Mouse (Mus musculus): Measurements from ENCODE around the gene Klf1.

Gene Klf1

DNA sequence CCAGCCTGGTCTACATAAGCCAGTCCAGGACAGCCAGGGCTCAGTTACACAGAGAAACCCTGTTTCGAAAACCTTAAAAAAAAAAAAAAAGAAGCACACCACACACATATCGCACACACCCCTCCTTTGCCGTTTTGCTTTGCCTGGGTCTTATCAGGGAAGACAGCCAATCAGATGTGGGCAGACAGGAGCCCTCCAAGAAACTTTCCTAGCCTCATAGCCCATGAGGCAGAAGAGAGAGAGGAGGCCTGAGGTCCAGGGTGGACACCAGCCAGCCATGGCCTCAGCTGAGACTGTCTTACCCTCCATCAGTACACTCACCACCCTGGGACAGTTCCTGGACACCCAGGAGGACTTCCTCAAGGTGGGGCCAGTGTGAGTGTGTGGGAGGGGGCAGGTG is at the start of gene Klf1:
Klf1 (plus strand) TSS at position 177 of the 400 bp plus-strand sequence.
- DNase-seq (ENCODE audit: low read depth, low spot score): no peak

DNA sequence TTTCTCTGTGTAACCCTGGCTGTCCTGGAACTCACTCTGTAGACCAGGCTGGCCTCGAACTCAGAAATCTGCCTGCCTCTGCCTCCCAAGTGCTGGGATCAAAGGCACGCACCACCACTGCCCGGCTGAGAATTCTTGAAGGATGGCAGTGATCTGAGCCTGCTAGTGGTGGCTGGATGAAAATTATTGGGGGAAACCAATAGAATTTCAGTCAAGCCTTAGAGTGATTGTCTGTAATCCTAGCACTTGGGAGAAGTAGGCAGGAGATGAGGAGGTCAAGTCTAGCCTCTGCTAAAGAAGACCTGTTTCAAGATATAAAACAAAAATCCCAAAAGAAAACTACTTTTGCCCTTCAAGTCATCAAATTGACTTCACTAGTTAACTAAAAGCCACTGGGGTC is 45.3 kb upstream of the Klf1 start:
- DNase-seq (ENCODE audit: low read depth, low spot score): no peak

DNA sequence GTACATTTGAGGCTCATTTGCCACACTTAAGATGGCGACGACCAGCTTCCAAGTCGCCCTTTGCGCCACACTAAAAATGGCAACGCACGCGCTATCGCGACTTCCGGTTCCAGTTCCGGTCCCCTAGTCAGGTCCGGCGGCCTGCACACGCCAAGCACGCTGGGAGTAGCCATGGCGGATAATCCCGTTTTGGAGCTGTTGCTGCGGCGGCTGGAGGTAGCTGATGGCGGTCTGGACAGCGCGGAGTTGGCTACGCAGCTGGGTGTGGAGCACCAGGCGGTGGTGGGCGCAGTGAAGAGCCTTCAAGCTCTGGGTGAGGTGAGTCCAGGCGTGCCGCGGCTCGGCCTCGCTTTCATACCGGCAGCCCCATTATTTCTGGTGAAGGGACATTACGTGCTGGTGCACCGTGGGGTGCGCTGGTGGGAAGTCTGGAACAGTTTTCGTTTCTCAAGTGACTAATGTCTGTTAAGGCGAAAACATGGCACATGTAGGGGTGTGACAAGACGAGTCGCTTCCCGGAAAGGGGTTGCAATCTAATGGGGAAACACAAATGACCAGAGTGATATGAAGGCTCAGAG is 44.8 kb upstream of the Klf1 start, which contains the start of gene Farsa:
Farsa (plus strand) TSS at position 126 of the 578 bp plus-strand sequence.
- peak; percentile 96 for DNase-seq (ENCODE audit: low read depth, low spot score)

DNA sequence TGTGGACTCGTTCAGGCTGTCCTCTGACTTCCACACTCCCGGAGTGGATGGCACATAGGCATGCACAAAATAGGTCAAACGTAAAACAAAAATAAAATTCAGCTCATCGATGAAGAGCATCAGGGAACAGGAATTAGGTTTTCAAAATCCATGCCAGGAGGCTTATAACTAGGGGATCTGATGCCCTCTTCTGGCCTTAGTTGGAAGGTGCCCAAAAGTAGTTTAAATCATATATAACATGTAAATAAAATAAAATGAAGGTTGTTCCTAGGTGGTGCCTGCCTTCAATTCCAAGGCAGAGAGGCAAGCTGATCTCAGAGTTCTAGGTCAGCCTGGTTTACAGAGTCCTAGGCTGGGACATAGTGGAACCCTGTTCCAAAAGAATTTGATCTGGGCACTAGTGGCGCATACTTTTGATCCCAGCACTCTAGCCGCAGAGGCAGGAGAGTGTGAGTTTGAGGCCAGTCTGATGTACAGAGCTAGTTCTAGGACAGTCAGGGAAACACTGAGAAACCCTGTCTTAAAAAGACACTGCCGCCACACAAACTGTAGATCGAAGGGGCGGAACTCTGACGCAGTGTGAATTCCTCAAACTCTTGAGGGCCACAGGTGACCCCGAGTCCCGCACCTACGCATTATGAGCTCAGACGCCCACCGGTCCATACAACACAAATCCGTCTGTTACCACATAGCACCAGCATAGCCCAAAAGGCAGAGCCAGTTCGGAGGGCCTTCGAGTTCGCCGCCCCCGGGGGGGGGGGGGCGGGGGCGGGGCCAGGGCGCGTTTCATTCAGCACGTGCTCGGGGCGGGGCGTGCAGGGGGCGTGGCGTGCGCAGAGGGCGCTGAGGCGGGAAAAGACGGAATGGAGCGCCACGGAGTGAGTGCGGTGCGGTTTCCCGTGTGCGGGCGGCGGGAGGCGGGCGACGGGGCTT is 30.1 kb upstream of the Klf1 start, which contains the start of gene Syce2:
Syce2 (plus strand) TSS at position 736 of the 933 bp plus-strand sequence.
- no peak for DNase-seq (ENCODE audit: low read depth, low spot score)

DNA sequence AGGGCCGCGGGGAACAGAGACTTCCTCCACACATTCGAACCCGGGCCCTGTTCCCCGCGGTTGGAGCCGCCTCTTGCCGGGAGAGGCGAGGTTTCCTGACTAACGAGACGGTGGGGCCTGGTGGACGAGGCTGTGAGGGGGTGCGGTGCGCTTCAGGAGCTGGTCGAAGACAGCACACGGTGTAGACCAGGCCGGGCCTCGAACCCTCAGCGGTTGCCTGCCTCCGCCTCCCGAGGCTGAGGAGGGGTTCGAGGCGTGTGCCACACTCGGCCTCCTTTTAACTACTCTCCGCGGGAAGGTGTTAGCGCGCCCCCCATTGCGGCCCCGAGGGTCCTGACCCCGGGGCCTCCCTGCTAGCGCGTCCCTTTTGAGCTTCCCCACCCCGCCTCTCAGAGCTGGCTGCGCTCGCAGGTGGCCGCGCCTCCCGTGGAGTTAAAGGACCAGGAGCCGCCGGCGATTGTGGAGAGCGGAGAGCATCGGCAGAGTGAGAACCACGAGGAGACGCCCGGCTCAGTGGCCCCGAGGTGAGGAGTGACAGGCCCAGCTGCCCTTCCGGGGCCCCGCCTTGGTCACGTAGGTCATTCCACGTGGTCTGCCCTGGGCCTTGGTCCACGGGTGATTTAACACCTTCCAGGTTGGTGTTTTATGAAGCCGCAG is 29.3 kb upstream of the Klf1 start:
- DNase-seq (ENCODE audit: low read depth, low spot score): no peak

DNA sequence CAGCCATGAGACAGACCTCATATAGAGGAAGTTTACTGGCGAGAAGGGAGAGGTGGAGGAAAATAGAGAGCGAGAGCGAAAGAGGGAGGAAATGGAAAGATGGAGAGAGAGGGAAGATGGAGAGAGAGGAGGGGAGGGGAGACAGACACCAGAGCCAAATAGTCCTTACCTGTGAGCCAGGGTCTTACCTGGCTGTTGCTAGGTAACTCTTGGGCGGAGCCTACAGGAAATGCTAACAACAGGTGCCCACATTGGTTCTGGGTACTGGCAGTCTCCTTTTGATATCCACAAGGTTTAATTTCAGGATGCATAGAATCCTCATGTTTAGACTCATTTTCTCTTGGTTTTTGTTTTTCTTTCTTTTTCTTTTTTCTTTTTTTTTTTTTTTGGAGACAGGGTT is 28.7 kb upstream of the Klf1 start:
- no peak for DNase-seq (ENCODE audit: low read depth, low spot score)

DNA sequence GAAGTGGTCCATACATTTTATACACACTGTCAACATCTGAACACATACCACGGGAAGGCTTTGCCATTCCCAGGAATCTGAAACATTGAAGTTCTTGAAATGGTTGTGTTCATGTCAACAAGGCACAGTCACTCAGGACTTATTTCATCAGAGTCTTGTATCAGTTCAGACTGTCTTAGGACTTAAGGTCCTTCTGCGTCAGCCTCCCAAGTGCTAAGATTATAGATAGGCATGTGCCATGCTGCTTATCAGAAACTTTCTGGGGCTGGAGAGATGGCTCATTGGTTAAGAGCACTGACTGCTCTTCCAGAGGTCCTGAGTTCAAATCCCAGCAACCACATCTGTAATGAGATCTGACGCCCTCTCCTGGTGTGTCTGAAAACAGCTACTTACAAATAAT is 27.4 kb upstream of the Klf1 start:
- DNase-seq (ENCODE audit: low read depth, low spot score): no peak

DNA sequence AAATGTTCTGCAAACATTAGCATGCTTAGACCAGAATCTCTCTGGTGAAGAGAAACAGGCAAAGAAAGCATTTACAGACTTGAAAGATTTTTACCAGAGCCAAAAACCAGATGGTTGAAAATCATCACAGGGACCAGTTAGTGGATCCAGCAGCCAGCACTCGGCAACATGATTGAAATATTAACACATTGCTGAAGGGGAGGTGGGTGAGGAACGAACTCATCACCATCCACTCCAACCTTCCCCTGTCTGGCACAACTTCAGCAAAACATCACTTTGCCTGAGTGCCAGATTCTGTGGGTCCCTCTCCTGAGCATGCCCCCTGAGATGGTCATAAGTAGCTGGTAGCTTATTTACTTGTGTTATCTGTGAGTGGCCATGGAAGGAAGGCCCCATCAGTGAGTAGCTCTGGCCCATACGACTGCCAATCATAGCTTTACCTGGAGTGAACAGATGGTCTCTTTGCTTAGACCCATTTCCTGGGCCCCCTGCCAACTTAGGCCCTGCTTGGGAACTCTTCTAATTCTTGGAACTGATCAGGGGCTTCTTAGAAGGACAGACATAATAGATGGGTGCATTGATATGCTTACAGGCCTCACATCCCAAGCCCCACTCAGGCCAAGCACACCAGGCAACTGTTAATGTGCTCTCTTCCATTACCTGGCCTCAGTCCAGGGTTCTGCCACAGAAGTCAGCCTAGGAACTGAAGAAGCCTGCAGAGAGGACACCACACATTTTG is 24.3 kb upstream of the Klf1 start:
- no peak for DNase-seq (ENCODE audit: low read depth, low spot score)

DNA sequence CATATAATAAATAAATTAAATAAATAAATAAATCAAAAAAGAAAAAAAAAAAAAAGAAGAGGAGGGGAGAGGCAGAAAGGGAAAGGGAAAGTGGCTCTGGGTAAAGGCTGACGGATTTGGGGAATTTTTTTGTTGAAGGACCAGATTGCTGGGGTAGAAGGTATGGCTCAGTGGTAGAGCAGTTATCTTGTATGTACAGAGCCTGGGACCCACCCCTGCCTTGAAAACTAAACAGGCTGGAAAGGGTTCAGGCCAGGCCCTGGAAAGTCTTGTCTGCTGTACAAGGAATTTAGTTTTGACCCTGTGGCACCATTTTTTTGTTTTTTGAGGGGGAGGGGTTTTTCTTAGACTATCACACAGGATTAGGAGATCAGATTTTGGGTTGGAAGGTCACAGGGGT is 22.8 kb upstream of the Klf1 start:
- no peak for DNase-seq (ENCODE audit: low read depth, low spot score)

DNA sequence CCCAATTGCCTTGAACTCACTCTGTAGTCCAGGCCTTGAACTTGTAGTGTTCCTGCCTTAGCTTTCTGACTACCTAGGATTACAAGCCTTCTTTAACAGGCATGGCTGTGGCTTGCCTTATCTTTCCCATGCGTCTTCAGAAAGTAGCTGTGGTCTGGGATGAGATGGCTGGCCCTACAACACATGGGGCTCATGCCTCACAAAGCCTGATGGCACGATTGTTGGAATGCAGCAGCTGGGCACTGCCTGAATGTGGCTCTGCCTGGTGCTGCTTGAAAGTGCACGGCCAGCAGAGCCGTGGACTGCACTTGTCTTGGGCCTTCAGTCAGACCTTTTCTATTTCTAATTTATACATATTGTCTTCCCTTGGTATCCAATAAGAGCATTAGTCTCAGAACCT is 17.0 kb upstream of the Klf1 start:
- no peak for DNase-seq (ENCODE audit: low read depth, low spot score)

DNA sequence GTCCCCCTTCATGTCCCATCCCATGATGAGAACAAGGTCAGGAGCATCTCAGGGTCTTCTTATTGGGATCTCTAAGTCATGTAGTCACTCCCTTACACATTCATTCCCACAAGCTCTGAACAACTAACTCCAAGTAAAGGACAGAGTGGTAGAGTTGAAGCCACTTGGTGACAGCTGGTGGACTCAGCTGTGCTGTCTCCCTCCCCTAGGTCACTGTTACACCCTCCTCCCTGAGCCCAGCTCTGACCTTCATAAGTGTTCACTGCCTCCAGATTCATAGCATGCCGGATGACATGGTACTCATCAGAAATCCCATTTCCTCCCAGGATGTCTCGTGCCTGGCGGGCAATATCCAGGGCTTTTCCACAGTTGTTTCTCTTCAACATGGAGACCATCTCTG is 13.4 kb upstream of the Klf1 start:
- DNase-seq (ENCODE audit: low read depth, low spot score): no peak

DNA sequence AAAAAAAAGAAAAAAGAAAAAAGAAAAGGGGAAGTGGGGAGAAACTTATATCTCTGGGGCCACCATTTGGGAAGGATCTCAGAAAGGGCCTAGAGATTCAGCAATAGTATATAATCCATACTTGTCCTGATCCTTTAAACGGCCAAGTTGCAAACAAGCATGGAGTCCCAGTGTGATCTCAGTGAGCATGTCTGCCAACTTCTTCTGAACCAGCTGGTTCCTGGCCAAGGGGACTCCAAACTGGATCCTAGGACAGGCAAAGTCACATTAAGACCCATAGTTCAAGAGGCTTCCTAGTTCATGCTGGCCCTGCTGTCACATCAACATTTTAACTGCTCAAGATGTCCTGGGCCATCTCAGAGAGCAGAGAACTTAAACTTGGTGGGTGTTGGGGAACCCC is 12.6 kb upstream of the Klf1 start:
- no peak for DNase-seq (ENCODE audit: low read depth, low spot score)

DNA sequence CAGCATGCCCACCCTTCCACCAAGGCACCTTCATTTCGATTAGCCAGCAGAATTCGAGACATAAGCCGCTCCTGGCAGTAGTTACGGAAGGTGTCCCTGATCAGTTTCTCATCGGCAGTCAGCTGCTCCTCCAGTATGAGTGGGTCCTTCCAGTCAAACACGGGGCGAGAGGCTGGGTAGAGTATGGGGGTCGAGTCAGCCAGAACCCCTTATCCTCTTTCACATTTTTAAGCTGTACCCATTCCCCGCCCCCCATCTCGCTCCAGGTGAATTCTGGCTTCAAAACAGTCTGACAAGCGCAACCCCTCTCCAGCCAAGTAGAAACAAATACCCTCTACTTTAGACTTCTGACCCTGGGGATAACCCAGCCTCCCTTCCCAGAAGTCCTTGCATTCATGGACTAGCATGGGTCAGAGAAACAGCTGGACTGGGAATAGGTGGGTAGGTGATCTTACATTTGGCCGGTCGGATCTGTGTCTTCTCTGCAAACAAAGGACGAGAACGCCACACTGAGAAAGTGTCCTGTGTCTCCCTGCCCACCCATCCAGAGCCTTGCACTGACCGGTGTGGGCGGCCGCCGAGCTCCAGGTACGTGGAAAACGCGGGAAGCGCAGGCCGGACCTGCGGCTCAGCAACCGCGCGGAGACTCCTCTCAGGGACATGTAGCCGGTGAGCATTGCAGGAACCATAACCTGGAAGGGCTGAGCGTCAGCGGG is 8.6 kb upstream of the Klf1 start:
- no peak for DNase-seq (ENCODE audit: low read depth, low spot score)

DNA sequence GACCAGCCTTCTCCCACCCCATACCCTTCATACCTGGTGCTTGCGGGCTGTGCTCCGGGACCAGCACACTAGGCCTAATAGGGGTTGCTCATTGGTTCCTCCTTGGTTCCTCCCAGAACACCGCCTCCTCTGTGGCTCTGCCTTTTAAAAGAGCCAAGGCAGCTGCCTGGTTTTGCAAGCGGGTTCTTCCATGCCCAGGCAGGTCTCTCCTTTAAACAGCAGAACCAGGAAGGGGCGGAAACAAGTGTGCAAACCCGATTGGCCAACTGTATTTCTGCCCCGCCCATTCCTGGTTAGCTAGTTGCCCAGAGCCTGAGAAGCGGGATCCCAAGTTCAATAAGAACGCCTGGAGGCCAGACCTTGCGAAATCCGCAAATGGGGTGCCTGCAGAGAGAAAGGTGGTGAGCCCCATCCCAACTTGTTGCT is 8.0 kb upstream of the Klf1 start, which contains the start of gene Gcdh:
Gcdh (minus strand) TSS at position 213 of the 426 bp plus-strand sequence.
- DNase-seq (ENCODE audit: low read depth, low spot score): peak; percentile 98

DNA sequence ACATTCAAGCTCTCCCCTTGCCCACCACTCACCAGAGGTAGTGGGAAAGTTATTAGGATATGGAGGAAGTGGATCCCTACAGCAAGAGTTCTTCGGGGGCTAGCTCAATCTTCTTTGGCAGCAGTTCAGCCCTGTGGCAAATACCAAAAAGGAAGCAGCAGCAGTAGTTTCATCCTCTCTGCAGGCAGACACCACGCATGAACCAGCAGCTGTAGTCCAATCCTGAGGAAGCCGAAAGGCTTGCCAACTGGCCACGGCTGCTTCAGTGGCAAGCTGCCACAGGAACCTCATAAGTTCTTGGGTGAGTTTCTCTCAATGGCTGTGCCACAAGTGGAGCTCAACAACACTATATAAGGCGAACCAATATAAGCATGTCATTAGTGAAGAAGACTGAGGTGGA is 5.8 kb upstream of the Klf1 start:
- no peak for DNase-seq (ENCODE audit: low read depth, low spot score)

DNA sequence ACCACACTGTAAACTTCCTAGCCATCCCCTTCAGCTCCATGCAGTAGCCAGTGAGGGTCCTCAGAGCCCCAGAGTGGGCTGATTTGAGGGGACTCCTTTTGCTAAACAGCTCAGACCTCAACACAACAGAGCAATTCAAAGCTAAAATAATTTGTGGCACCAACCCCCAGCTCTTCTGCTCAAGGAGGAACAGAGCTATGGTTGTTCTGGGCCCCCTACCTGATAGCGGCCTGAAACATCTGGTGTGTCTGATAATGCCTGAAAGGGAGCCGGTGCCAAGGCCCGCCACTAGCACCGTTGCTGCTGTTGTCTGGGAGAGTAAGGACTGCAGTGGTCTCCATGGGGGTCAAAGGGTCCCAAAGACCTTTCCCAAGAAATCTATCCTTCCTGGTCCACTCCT is 657 bp upstream of the Klf1 start:
- DNase-seq (ENCODE audit: low read depth, low spot score): no peak

DNA sequence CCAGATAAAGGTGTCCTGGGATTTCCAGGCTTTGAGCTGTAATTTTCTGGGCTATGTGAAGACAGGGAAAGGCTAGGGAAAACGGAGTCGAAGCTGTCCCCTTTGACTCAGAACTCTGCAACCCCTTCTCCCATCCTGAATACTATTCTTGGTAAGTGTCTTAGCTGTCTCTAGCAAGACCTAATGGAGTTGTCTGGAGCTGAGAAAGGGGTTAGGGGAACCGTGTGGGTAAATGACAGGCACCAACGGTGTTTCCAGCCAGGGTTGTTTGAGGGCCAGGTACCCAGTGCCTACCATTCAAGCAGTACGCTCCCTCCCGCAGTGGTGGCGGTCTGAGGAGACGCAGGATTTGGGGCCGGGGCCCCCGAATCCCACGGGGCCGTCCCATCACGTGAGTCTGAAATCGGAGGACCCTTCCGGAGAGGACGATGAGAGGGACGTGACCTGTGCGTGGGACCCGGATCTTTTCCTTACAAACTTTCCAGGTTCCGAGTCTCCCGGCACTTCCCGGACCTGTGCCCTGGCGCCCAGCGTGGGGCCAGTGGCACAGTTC is 715 bp downstream of the Klf1 start:
- DNase-seq (ENCODE audit: low read depth, low spot score): no peak

DNA sequence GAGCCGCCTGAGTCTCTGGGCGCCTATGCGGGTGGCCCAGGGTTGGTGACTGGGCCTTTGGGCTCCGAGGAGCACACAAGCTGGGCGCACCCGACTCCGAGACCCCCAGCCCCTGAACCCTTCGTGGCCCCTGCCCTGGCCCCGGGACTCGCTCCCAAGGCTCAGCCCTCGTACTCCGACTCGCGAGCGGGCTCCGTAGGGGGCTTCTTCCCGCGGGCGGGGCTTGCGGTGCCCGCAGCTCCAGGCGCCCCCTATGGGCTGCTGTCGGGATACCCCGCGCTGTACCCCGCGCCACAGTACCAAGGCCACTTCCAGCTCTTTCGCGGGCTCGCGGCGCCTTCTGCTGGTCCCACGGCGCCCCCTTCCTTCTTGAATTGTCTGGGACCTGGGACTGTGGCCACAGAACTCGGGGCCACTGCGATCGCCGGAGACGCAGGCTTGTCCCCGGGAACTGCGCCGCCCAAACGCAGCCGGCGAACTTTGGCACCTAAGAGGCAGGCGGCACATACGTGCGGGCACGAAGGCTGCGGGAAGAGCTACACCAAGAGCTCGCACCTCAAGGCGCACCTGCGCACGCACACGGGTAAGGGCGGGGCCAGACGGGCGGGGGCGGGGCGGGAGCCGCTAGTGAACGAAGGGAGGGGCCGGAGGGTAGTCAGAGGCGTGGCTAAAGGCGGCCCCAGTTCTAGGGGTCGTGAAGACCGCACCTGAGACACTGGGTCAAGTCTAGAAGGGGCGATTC is 1.4 kb downstream of the Klf1 start:
- DNase-seq (ENCODE audit: low read depth, low spot score): peak; percentile 51

DNA sequence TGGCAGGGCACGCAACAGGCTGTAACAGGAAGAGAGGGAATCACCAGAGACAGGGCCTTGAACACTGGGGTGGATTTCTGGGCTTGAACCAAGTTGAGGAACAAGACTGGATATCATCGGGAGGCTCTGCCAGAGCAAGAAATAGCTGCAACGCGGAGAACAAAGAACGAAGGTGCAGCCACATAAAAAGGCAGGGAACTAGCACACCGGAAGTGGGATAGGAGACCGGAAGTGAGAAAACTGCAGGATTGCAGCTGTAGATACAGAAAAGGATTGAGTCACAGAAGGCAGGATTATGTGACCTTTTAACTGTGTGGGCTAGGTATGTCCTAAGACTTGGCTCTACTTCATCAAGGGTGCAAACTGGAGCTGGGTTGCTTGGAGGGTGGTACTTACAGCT is 2.6 kb downstream of the Klf1 start:
- DNase-seq (ENCODE audit: low read depth, low spot score): no peak

DNA sequence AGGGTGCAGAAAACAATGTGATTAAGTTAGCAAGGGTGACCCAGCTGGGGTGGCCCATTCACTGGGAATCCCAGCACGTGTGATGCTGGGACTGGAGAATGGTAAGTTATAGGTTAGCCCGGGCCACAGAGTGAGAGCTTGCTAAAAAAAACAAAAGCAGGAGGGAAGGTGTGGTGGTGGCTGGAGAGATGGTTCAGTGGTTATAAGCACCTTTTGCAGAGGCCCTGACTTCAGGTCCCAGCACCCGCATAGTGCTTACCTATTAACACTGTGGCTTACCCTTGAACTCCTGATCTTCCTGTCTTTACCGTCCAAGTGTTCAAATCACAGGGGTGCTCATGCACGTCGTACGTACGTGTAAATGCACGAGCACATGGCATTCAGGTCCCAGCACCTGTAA is 5.3 kb downstream of the Klf1 start:
- no peak for DNase-seq (ENCODE audit: low read depth, low spot score)
